Mouse (Mus musculus): ENCODE results near the gene Cd80.

GRCm38 (mm10) chr16:38467917-38468705 lies 12.8 kb downstream of the Cd80 start:
- no peak for TF ChIP-seq POLR2A (IDR thresholded peaks at IDR 0.05; ENCODE audit: low read depth, low read length)
- no peak for TF ChIP-seq CTCF (IDR thresholded peaks at IDR 0.05; ENCODE audit: extremely low read depth, insufficient read depth, insufficient read length, insufficient replicate concordance)

All from spleen, adult 2 months (tissue).